Mouse (Mus musculus): ENCODE data around the gene Agmat.

Agmat gene

GRCm38 (mm10) chr4:141781201-141781985, 34.9 kb downstream of the Agmat start:
- DNase-seq (ENCODE audit: low spot score) = no peak

- no peak for DNase-seq (ENCODE audit: low spot score)
These were observed 38.4 kb downstream of the Agmat start for GRCm38 (mm10) chr4:141784835-141785234.

GRCm38 (mm10) chr4:141786141-141786540, 39.7 kb downstream of the Agmat start:
- DNase-seq (ENCODE audit: low spot score) = no peak

- no peak for DNase-seq (ENCODE audit: low spot score)
These were observed 40.6 kb downstream of the Agmat start for GRCm38 (mm10) chr4:141787046-141787445.

GRCm38 (mm10) chr4:141787462-141787861, 41.0 kb downstream of the Agmat start:
- no peak for DNase-seq (ENCODE audit: low spot score)

GRCm38 (mm10) chr4:141789564-141790218, 43.2 kb downstream of the Agmat start:
- DNase-seq (ENCODE audit: low spot score) = no peak

GRCm38 (mm10) chr4:141790524-141790990, 44.1 kb downstream of the Agmat start, which contains the start of gene Dnajc16:
Dnajc16 (minus strand) TSS chr4:141790931.
- DNase-seq (ENCODE audit: low spot score) = peak; percentile 100

GRCm38 (mm10) chr4:141791486-141791885, 45.0 kb downstream of the Agmat start:
- no peak for DNase-seq (ENCODE audit: low spot score)

GRCm38 (mm10) chr4:141791951-141792350, 45.5 kb downstream of the Agmat start:
- DNase-seq (ENCODE audit: low spot score) = no peak

- no peak for DNase-seq (ENCODE audit: low spot score)
These were observed 46.2 kb downstream of the Agmat start for GRCm38 (mm10) chr4:141792554-141793281.

GRCm38 (mm10) chr4:141793282-141794151, 47.0 kb downstream of the Agmat start, which contains the start of gene Casp9:
Casp9 (plus strand) TSS chr4:141793612.
- DNase-seq (ENCODE audit: low spot score) = peak; percentile 100

- peak; percentile 13 for DNase-seq (ENCODE audit: low spot score)
These were observed 47.7 kb downstream of the Agmat start for GRCm38 (mm10) chr4:141794152-141794535.

- DNase-seq (ENCODE audit: low spot score) = no peak
These were observed 49.9 kb downstream of the Agmat start for GRCm38 (mm10) chr4:141796356-141796755.

- DNase-seq (ENCODE audit: low spot score) = no peak
These were observed 50.5 kb downstream of the Agmat start for GRCm38 (mm10) chr4:141796954-141797353.

GRCm38 (mm10) chr4:141797545-141797944, 51.1 kb downstream of the Agmat start:
- no peak for DNase-seq (ENCODE audit: low spot score)

GRCm38 (mm10) chr4:141804105-141804504, 57.6 kb downstream of the Agmat start:
- DNase-seq (ENCODE audit: low spot score) = no peak

GRCm38 (mm10) chr4:141805886-141806285, 59.4 kb downstream of the Agmat start:
- DNase-seq (ENCODE audit: low spot score) = no peak

Measured in embryo, embryonic 10 days (tissue).